Mouse (Mus musculus): Measurements from ENCODE around the gene Lcn9. TPM values are rescaled to one million over a fixed set of nuclear protein-coding genes. Genes with fewer than 3 reads are reported as not detected.

The Lcn9 gene
- polyA plus RNA-seq (2015; fragmentation: Nextera tagmentation; extraction: Ambion mirVana), result not detected in 2 replicates

GRCm38 (mm10) chr2:25822806-25823205 is at the start of gene Lcn9:
Gene Lcn9 (plus strand): TSS chr2:25823153.
- H3K27ac ChIP-seq (ENCODE audit: low read length), result no peak within 1 kb of the TSS
- H3K4me1 ChIP-seq (ENCODE audit: insufficient read depth, low read depth, low read length), result no peaks in the 10 kb centered on the region
- 53% methylated on average over 1 of the region's 1 CpGs for WGBS
- DNase-seq (ENCODE audit: low spot score) (no peak), ATAC-seq (no peak)
- no peak within 1 kb of the TSS for H3K4me3 ChIP-seq (ENCODE audit: low read depth, low read length)
- H3K9me3 ChIP-seq (ENCODE audit: low read length), result no peaks in the 10 kb centered on the region
- TF ChIP-seq EP300 (IDR thresholded peaks at IDR 0.05) (no peak), CTCF (IDR thresholded peaks at IDR 0.05) (no peak)
- H3K27me3 ChIP-seq (replicated peaks; ENCODE audit: insufficient read depth, low read length), result no peaks in the 10 kb centered on the region
- no peak within 1 kb of the TSS for H3K9ac ChIP-seq (replicated peaks; ENCODE audit: low read depth)
- H3K4me2 ChIP-seq (replicated peaks; ENCODE audit: low read depth, low read length), result no peak within 1 kb of the TSS
- H3K36me3 ChIP-seq (ENCODE audit: insufficient read depth, low read length), result no peaks in the 10 kb centered on the region

GRCm38 (mm10) chr2:25773507-25773906 is 49.4 kb upstream of the Lcn9 start:
- TF ChIP-seq EP300 (IDR thresholded peaks at IDR 0.05) (no peak), CTCF (IDR thresholded peaks at IDR 0.05) (no peak)
- 78% methylated on average over 2 of the region's 2 CpGs for WGBS
- no peak overlapping the region for H3K27ac ChIP-seq (ENCODE audit: low read length)
- H3K4me2 ChIP-seq (replicated peaks; ENCODE audit: low read depth, low read length), result no peak overlapping the region
- no peak overlapping the region for H3K9ac ChIP-seq (replicated peaks; ENCODE audit: low read depth)
- ATAC-seq (no peak), DNase-seq (ENCODE audit: low spot score) (no peak)
- H3K36me3 ChIP-seq (ENCODE audit: insufficient read depth, low read length), result no peaks in the 10 kb centered on the region
- no peaks in the 10 kb centered on the region for H3K9me3 ChIP-seq (ENCODE audit: low read length)
- no peaks in the 10 kb centered on the region for H3K4me1 ChIP-seq (ENCODE audit: insufficient read depth, low read depth, low read length)
- no peak overlapping the region for H3K4me3 ChIP-seq (ENCODE audit: low read depth, low read length)
- no peaks in the 10 kb centered on the region for H3K27me3 ChIP-seq (replicated peaks; ENCODE audit: insufficient read depth, low read length)

GRCm38 (mm10) chr2:25774640-25775039 is 48.3 kb upstream of the Lcn9 start:
- H3K4me3 ChIP-seq (ENCODE audit: low read depth, low read length), result no peak overlapping the region
- H3K27ac ChIP-seq (ENCODE audit: low read length), result no peak overlapping the region
- H3K9me3 ChIP-seq (ENCODE audit: low read length), result no peaks in the 10 kb centered on the region
- no peaks in the 10 kb centered on the region for H3K4me1 ChIP-seq (ENCODE audit: insufficient read depth, low read depth, low read length)
- H3K9ac ChIP-seq (replicated peaks; ENCODE audit: low read depth), result no peak overlapping the region
- no peak for ATAC-seq
- WGBS, result 71% methylated on average over 2 of the region's 2 CpGs
- no peaks in the 10 kb centered on the region for H3K36me3 ChIP-seq (ENCODE audit: insufficient read depth, low read length)
- H3K27me3 ChIP-seq (replicated peaks; ENCODE audit: insufficient read depth, low read length), result no peaks in the 10 kb centered on the region
- H3K4me2 ChIP-seq (replicated peaks; ENCODE audit: low read depth, low read length), result no peak overlapping the region
- TF ChIP-seq CTCF (IDR thresholded peaks at IDR 0.05) (no peak), EP300 (IDR thresholded peaks at IDR 0.05) (no peak)
- no peak for DNase-seq (ENCODE audit: low spot score)

GRCm38 (mm10) chr2:25775991-25776390 is 47.0 kb upstream of the Lcn9 start:
- 66% methylated on average over 3 of the region's 3 CpGs for WGBS

GRCm38 (mm10) chr2:25776717-25777116 is 46.2 kb upstream of the Lcn9 start, which contains the start of gene Lcn11:
Gene Lcn11 (plus strand): TSS chr2:25777017.
- ATAC-seq (no peak), DNase-seq (ENCODE audit: low spot score) (no peak)
- TF ChIP-seq EP300 (IDR thresholded peaks at IDR 0.05) (no peak), CTCF (IDR thresholded peaks at IDR 0.05) (no peak)
- no peaks in the 10 kb centered on the region for H3K9me3 ChIP-seq (ENCODE audit: low read length)
- WGBS, result 83% methylated on average over 1 of the region's 1 CpGs
- no peaks in the 10 kb centered on the region for H3K27me3 ChIP-seq (replicated peaks; ENCODE audit: insufficient read depth, low read length)
- no peak within 1 kb of the TSS for H3K27ac ChIP-seq (ENCODE audit: low read length)
- no peak within 1 kb of the TSS for H3K4me2 ChIP-seq (replicated peaks; ENCODE audit: low read depth, low read length)
- H3K4me1 ChIP-seq (ENCODE audit: insufficient read depth, low read depth, low read length), result no peaks in the 10 kb centered on the region
- no peak within 1 kb of the TSS for H3K4me3 ChIP-seq (ENCODE audit: low read depth, low read length)
- no peak within 1 kb of the TSS for H3K9ac ChIP-seq (replicated peaks; ENCODE audit: low read depth)
- H3K36me3 ChIP-seq (ENCODE audit: insufficient read depth, low read length), result no peaks in the 10 kb centered on the region

More at GRCm38 (mm10) chr2:25775991-25776390, 47.0 kb upstream of the Lcn9 start:
- Histone ChIP-seq H3K4me1 (ENCODE audit: insufficient read depth, low read depth, low read length) (no peaks in the 10 kb centered on the region), H3K4me2 (replicated peaks; ENCODE audit: low read depth, low read length) (no peak overlapping the region), H3K27me3 (replicated peaks; ENCODE audit: insufficient read depth, low read length) (no peaks in the 10 kb centered on the region), H3K27ac (ENCODE audit: low read length) (no peak overlapping the region), H3K4me3 (ENCODE audit: low read depth, low read length) (no peak overlapping the region), H3K9me3 (ENCODE audit: low read length) (no peaks in the 10 kb centered on the region), H3K36me3 (ENCODE audit: insufficient read depth, low read length) (no peaks in the 10 kb centered on the region), H3K9ac (replicated peaks; ENCODE audit: low read depth) (no peak overlapping the region)
- DNase-seq (ENCODE audit: low spot score), result no peak
- no peak for ATAC-seq
- no peak for TF ChIP-seq EP300 (IDR thresholded peaks at IDR 0.05)

- Histone ChIP-seq H3K4me2 (replicated peaks; ENCODE audit: low read depth, low read length) (no peak overlapping the region), H3K9me3 (ENCODE audit: low read length) (no peaks in the 10 kb centered on the region), H3K9ac (replicated peaks; ENCODE audit: low read depth) (no peak overlapping the region), H3K4me3 (ENCODE audit: low read depth, low read length) (no peak overlapping the region), H3K27ac (ENCODE audit: low read length) (no peak overlapping the region), H3K4me1 (ENCODE audit: insufficient read depth, low read depth, low read length) (no peaks in the 10 kb centered on the region), H3K27me3 (replicated peaks; ENCODE audit: insufficient read depth, low read length) (no peaks in the 10 kb centered on the region), H3K36me3 (ENCODE audit: insufficient read depth, low read length) (no peaks in the 10 kb centered on the region)
- WGBS, result 83% methylated on average over 9 of the region's 9 CpGs
- TF ChIP-seq EP300 (IDR thresholded peaks at IDR 0.05) (no peak), CTCF (IDR thresholded peaks at IDR 0.05) (no peak)
- DNase-seq (ENCODE audit: low spot score), result no peak
- ATAC-seq, result no peak
Measured at GRCm38 (mm10) chr2:25779076-25779475, 43.9 kb upstream of the Lcn9 start.

GRCm38 (mm10) chr2:25780921-25781320 is 42.0 kb upstream of the Lcn9 start:
- Histone ChIP-seq H3K9ac (replicated peaks; ENCODE audit: low read depth) (no peak overlapping the region), H3K4me3 (ENCODE audit: low read depth, low read length) (no peak overlapping the region), H3K36me3 (ENCODE audit: insufficient read depth, low read length) (no peaks in the 10 kb centered on the region), H3K4me2 (replicated peaks; ENCODE audit: low read depth, low read length) (no peak overlapping the region), H3K27ac (ENCODE audit: low read length) (no peak overlapping the region), H3K27me3 (replicated peaks; ENCODE audit: insufficient read depth, low read length) (no peaks in the 10 kb centered on the region), H3K9me3 (ENCODE audit: low read length) (no peaks in the 10 kb centered on the region), H3K4me1 (ENCODE audit: insufficient read depth, low read depth, low read length) (no peaks in the 10 kb centered on the region)
- DNase-seq (ENCODE audit: low spot score) (no peak), ATAC-seq (no peak)
- 28% methylated on average over 4 of the region's 4 CpGs for WGBS
- TF ChIP-seq EP300 (IDR thresholded peaks at IDR 0.05) (no peak), CTCF (IDR thresholded peaks at IDR 0.05) (no peak)

Data from lung, postnatal 0 days (tissue).